Mouse (Mus musculus) myocyte (in vitro differentiated cells): ENCODE measurements around the gene Cdiptos. TPM values are rescaled to one million over a fixed set of nuclear protein-coding genes. Genes with fewer than 3 reads are reported as not detected.
A peak's percentile ranks its signal among the peaks of the same experiment; 100 is the strongest.

Experiments
- H3K27me3 ChIP-seq: one replicate; pipeline ENCODE4 v1.6.1; 2011; ENCODE audit not compliant: control insufficient read depth, insufficient read depth, insufficient read length
- H3K36me3 ChIP-seq: one replicate; pipeline ENCODE4 v1.6.1; 2011; ENCODE audit not compliant: control insufficient read depth, insufficient read depth
- H3K4me2 ChIP-seq: one replicate; pipeline ENCODE4 v1.6.1; 2011; ENCODE audit warnings: low read depth, control low read depth
- H3K4me3 ChIP-seq: one replicate; pipeline ENCODE4 v1.5.1; 2011; ENCODE audit warnings: mild to moderate bottlenecking, control low read depth, moderate library complexity
- H3K79me2 ChIP-seq: one replicate; pipeline ENCODE4 v1.6.1; 2011; ENCODE audit not compliant: control insufficient read depth, insufficient read depth
- H3ac ChIP-seq: one replicate; pipeline ENCODE4 v1.6.1; 2011; ENCODE audit not compliant: control insufficient read depth, insufficient read length
- CEBPB ChIP-seq: IDR thresholded peaks from 2 replicates; pipeline ENCODE4 v1.6.1; 2011; ENCODE audit warnings: mild to moderate bottlenecking, moderate library complexity; ENCODE audit not compliant: poor library complexity, insufficient read depth, severe bottlenecking
- E2F4 ChIP-seq: IDR thresholded peaks from one replicate; pipeline ENCODE4 v1.6.1; 2011; ENCODE audit warnings: mild to moderate bottlenecking, control low read depth, moderate library complexity; ENCODE audit not compliant: insufficient read depth
- MAX ChIP-seq: IDR thresholded peaks from one replicate; pipeline ENCODE4 v1.6.1; 2011; ENCODE audit warnings: low read depth, mild to moderate bottlenecking, control low read depth
- MYOD1 ChIP-seq, 3 experiments: IDR thresholded peaks; one replicate each; pipeline ENCODE4 v1.6.1; 2011; ENCODE audit warnings: control low read depth in 2 of 3, low read depth in 2 of 3, mild to moderate bottlenecking in 2 of 3, moderate library complexity in 1 of 3; ENCODE audit not compliant: insufficient read length in 2 of 3, control insufficient read depth in 1 of 3
- MYOG ChIP-seq, 3 experiments: IDR thresholded peaks; one replicate each; pipeline ENCODE4 v1.6.1; 2011; ENCODE audit warnings: control low read depth in 2 of 3, low read depth in 2 of 3, mild to moderate bottlenecking in 2 of 3; ENCODE audit not compliant: insufficient read length in 2 of 3, control insufficient read depth in 1 of 3, insufficient read depth in 1 of 3
- POLR2A ChIP-seq: IDR thresholded peaks from one replicate; pipeline ENCODE4 v1.6.1; 2011; ENCODE audit warnings: low read depth, mild to moderate bottlenecking, control low read depth, moderate library complexity; ENCODE audit not compliant: insufficient read length
- POLR2AphosphoS2 ChIP-seq: IDR thresholded peaks from one replicate; pipeline ENCODE4 v1.6.1; 2011; ENCODE audit warnings: low read depth, control low read depth; ENCODE audit not compliant: insufficient read length
- REST ChIP-seq: IDR thresholded peaks from one replicate; pipeline ENCODE4 v1.6.1; 2011; ENCODE audit warnings: mild to moderate bottlenecking, control low read depth, moderate library complexity; ENCODE audit not compliant: insufficient read depth, insufficient read length
- SRF ChIP-seq: IDR thresholded peaks from one replicate; pipeline ENCODE4 v1.6.1; 2011; ENCODE audit warnings: low read depth; ENCODE audit not compliant: control insufficient read depth, insufficient read length
- TCF12 ChIP-seq: IDR thresholded peaks from one replicate; pipeline ENCODE4 v1.6.1; 2011; ENCODE audit warnings: mild to moderate bottlenecking, control low read depth; ENCODE audit not compliant: poor library complexity, insufficient read depth, severe bottlenecking
- TCF3 ChIP-seq: IDR thresholded peaks from one replicate; pipeline ENCODE4 v1.6.1; 2011; ENCODE audit warnings: low read depth, control low read depth; ENCODE audit not compliant: insufficient read length
- USF1 ChIP-seq: IDR thresholded peaks from one replicate; pipeline ENCODE4 v1.6.1; 2011; ENCODE audit warnings: low read depth, mild to moderate bottlenecking, control low read depth, moderate library complexity
- polyA plus RNA-seq: library from polyadenylated mRNA; unstranded; fragments of >200 nt; fragmentation: generic; extraction: Trizol; gene quantifications from one replicate; pipeline ENCODE4 v1.2.1, GENCODE M21; 2012; ENCODE audit warnings: missing spikeins

Gene Cdiptos
- polyA plus RNA-seq, 1 experiment = 0.18 TPM

DNA sequence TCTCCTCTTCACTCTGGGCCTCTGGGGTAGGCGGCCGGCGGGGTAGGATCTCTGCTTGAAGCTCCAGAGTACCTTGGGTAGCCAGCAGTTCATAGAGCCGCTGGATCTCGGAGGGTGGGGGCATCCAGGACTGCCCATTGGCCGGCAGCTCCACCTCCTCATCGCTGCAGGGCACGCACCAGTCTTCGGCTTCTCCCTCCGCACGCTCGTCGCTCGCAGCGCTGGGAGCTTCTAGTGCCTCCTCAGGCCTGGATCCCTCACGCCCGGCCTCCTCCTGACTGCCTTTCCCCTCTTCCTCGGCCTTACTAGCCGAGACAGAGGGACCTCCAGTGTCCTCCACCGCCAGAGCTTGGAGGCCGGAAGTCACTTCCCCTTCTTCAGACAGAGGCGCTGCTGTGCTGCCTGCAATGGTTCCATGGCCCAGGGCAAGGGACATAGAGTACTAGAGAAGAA lies 40.6 kb upstream of the Cdiptos start:
- H3K27me3 ChIP-seq = no peaks in the 10 kb centered on the region
- TF ChIP-seq SRF (no peak), POLR2A (peak; percentile 81), E2F4 (no peak), POLR2AphosphoS2 (peak; percentile 88), CEBPB (no peak), MYOD1 (IDR thresholded peaks at IDR 0.05; ENCODE audit: control insufficient read depth in 1 of 3, insufficient read length in 2 of 3, low read depth in 2 of 3) (no peak), TCF12 (no peak), USF1 (no peak), REST (no peak), MYOG (IDR thresholded peaks at IDR 0.05; ENCODE audit: control insufficient read depth in 1 of 3, insufficient read depth in 1 of 3, insufficient read length in 2 of 3, low read depth in 2 of 3) (no peak), TCF3 (no peak), MAX (no peak)
- H3K4me3 ChIP-seq = peak overlapping the region; percentile 81
- peaks cover 34% of the 10 kb centered on the region for H3K79me2 ChIP-seq
- peak overlapping the region; percentile 51 for H3ac ChIP-seq
- H3K4me2 ChIP-seq = peak overlapping the region; percentile 77
- no peaks in the 10 kb centered on the region for H3K36me3 ChIP-seq

GRCm38 (mm10) chr7:127016481-127016485 lies 40.4 kb upstream of the Cdiptos start, which contains the start of gene Pagr1b:
TSS of gene Pagr1b (minus strand) at chr7:127016484.
- no peaks in the 10 kb centered on the region for H3K27me3 ChIP-seq
- H3K4me2 ChIP-seq = peak within 1 kb of the TSS; percentile 77
- H3K36me3 ChIP-seq = no peaks in the 10 kb centered on the region
- peak within 1 kb of the TSS; percentile 51 for H3ac ChIP-seq
- H3K4me3 ChIP-seq = peak within 1 kb of the TSS; percentile 81
- TF ChIP-seq MYOG (IDR thresholded peaks at IDR 0.05; ENCODE audit: control insufficient read depth in 1 of 3, insufficient read depth in 1 of 3, insufficient read length in 2 of 3, low read depth in 2 of 3) = no peak
- TF ChIP-seq SRF = no peak
- no peak for TF ChIP-seq USF1
- no peak for TF ChIP-seq POLR2A
- TF ChIP-seq CEBPB = no peak
- no peak for TF ChIP-seq E2F4
- no peak for TF ChIP-seq TCF12
- TF ChIP-seq MAX = no peak
- TF ChIP-seq TCF3 = no peak
- TF ChIP-seq MYOD1 (IDR thresholded peaks at IDR 0.05; ENCODE audit: control insufficient read depth in 1 of 3, insufficient read length in 2 of 3, low read depth in 2 of 3) = no peak
- TF ChIP-seq REST = no peak
- H3K79me2 ChIP-seq = peaks cover 34% of the 10 kb centered on the region

DNA sequence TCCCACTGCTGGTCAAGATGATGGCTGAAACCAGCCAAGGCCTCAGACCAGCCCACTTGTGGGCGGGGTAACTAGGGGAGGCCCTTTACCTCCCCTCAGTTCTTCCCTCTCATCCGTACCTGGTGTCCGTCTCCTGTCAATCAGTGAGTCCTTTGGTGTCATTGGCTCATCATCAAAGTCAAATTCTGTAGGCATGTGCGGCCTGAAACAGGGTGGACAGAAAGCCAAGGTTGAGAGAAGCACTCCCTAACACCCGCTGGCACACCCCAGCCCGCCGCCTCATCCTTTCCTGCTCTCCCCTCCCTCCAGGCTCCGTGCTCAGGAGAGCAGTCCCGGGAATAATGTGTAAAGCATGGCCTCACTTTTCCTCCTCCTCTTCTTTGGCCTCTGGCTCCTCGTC lies 40.2 kb upstream of the Cdiptos start:
- Histone ChIP-seq H3ac (peak overlapping the region; percentile 51), H3K36me3 (no peaks in the 10 kb centered on the region), H3K4me2 (peak overlapping the region; percentile 77), H3K4me3 (peak overlapping the region; percentile 81), H3K79me2 (peaks cover 36% of the 10 kb centered on the region), H3K27me3 (no peaks in the 10 kb centered on the region)
- TF ChIP-seq CEBPB (no peak), TCF12 (no peak), POLR2A (no peak), MAX (no peak), USF1 (no peak), POLR2AphosphoS2 (no peak), SRF (no peak), MYOG (IDR thresholded peaks at IDR 0.05; ENCODE audit: control insufficient read depth in 1 of 3, insufficient read depth in 1 of 3, insufficient read length in 2 of 3, low read depth in 2 of 3) (no peak), REST (no peak), MYOD1 (IDR thresholded peaks at IDR 0.05; ENCODE audit: control insufficient read depth in 1 of 3, insufficient read length in 2 of 3, low read depth in 2 of 3) (no peak), E2F4 (no peak), TCF3 (no peak)

GRCm38 (mm10) chr7:127014993-127015392 lies 39.1 kb upstream of the Cdiptos start:
- peak overlapping the region; percentile 77 for H3K4me2 ChIP-seq
- peak overlapping the region; percentile 54 for H3K4me3 ChIP-seq
- no peaks in the 10 kb centered on the region for H3K36me3 ChIP-seq

GRCm38 (mm10) chr7:127014320-127014719 lies 38.4 kb upstream of the Cdiptos start, which contains the start of gene Mvp:
TSS of gene Mvp (minus strand) at chr7:127014621.
- peaks cover 40% of the 10 kb centered on the region for H3K79me2 ChIP-seq
- peak within 1 kb of the TSS; percentile 23 for H3ac ChIP-seq
- peak within 1 kb of the TSS; percentile 86 for H3K4me2 ChIP-seq
- H3K27me3 ChIP-seq = no peaks in the 10 kb centered on the region
- TF ChIP-seq POLR2AphosphoS2 = peak; percentile 71
- TF ChIP-seq USF1 = no peak
- peak; percentile 56 for TF ChIP-seq POLR2A
- no peaks in the 10 kb centered on the region for H3K36me3 ChIP-seq
- H3K4me3 ChIP-seq = peak within 1 kb of the TSS; percentile 81

More at GRCm38 (mm10) chr7:127014993-127015392, 39.1 kb upstream of the Cdiptos start:
- Histone ChIP-seq H3ac (no peak overlapping the region), H3K79me2 (peaks cover 40% of the 10 kb centered on the region), H3K27me3 (no peaks in the 10 kb centered on the region)
- TF ChIP-seq SRF (no peak), CEBPB (no peak), MAX (no peak), USF1 (no peak), MYOG (IDR thresholded peaks at IDR 0.05; ENCODE audit: control insufficient read depth in 1 of 3, insufficient read depth in 1 of 3, insufficient read length in 2 of 3, low read depth in 2 of 3) (no peak), TCF3 (no peak), E2F4 (no peak), REST (no peak), POLR2A (no peak), TCF12 (no peak), MYOD1 (IDR thresholded peaks at IDR 0.05; ENCODE audit: control insufficient read depth in 1 of 3, insufficient read length in 2 of 3, low read depth in 2 of 3) (no peak), POLR2AphosphoS2 (no peak)
